Mouse (Mus musculus) brown adipose tissue, adult 24 weeks (tissue): ENCODE data around the gene 1700001C02Rik. TPM values are rescaled to one million over a fixed set of nuclear protein-coding genes. Genes with fewer than 3 reads are reported as not detected.

Experiments
- H3K27ac ChIP-seq: fragments of 200-500 bp; replicated peaks from 2 replicates; pipeline ENCODE4 v1.5.1; 2012; ENCODE audit warnings: low read depth, mild to moderate bottlenecking, low read length
- H3K4me1 ChIP-seq: fragments of 200-500 bp; 2 replicates; pipeline ENCODE4 v1.6.1; 2012; ENCODE audit warnings: low read length, mixed read lengths; ENCODE audit not compliant: control insufficient read depth, insufficient read depth, insufficient read length
- H3K4me3 ChIP-seq: fragments of 200-500 bp; 2 replicates; pipeline ENCODE4 v1.5.1; 2012; ENCODE audit warnings: low read depth, mild to moderate bottlenecking, low read length, moderate library complexity; ENCODE audit not compliant: insufficient read depth
- polyA plus RNA-seq: library from polyadenylated mRNA; stranded (reverse); fragments of >200 nt; gene quantifications from 2 replicates; pipeline ENCODE4 v1.2.4, GENCODE M21; 2012; ENCODE audit not compliant: missing spikeins, insufficient read depth, insufficient read length

1700001C02Rik gene
- not detected in 2 replicates for polyA plus RNA-seq

GRCm38 (mm10) chr5:30465861-30466260 is at the start of gene 1700001C02Rik:
Gene 1700001C02Rik (plus strand): TSS chr5:30466047.
- Histone ChIP-seq H3K4me3 (no peak within 1 kb of the TSS), H3K27ac (no peak within 1 kb of the TSS), H3K4me1 (no peaks in the 10 kb centered on the region)

GRCm38 (mm10) chr5:30416665-30417064 is 49.2 kb upstream of the 1700001C02Rik start:
- H3K4me1 ChIP-seq, result no peaks in the 10 kb centered on the region
- no peak overlapping the region for H3K27ac ChIP-seq
- no peak overlapping the region for H3K4me3 ChIP-seq

GRCm38 (mm10) chr5:30423121-30423520 is 42.7 kb upstream of the 1700001C02Rik start:
- no peak overlapping the region for H3K27ac ChIP-seq
- no peaks in the 10 kb centered on the region for H3K4me1 ChIP-seq
- H3K4me3 ChIP-seq, result no peak overlapping the region

- H3K4me1 ChIP-seq, result no peaks in the 10 kb centered on the region
- no peak overlapping the region for H3K27ac ChIP-seq
- H3K4me3 ChIP-seq, result no peak overlapping the region
Measured at GRCm38 (mm10) chr5:30423572-30424244, 42.1 kb upstream of the 1700001C02Rik start.

GRCm38 (mm10) chr5:30427406-30427805 is 38.4 kb upstream of the 1700001C02Rik start:
- no peak overlapping the region for H3K27ac ChIP-seq
- no peak overlapping the region for H3K4me3 ChIP-seq
- H3K4me1 ChIP-seq, result no peaks in the 10 kb centered on the region

GRCm38 (mm10) chr5:30438931-30439330 is 26.9 kb upstream of the 1700001C02Rik start:
- Histone ChIP-seq H3K27ac (no peak overlapping the region), H3K4me1 (no peaks in the 10 kb centered on the region), H3K4me3 (no peak overlapping the region)

GRCm38 (mm10) chr5:30440308-30440906 is 25.4 kb upstream of the 1700001C02Rik start:
- Histone ChIP-seq H3K4me3 (no peak overlapping the region), H3K4me1 (no peaks in the 10 kb centered on the region), H3K27ac (no peak overlapping the region)

- Histone ChIP-seq H3K4me3 (no peak overlapping the region), H3K4me1 (no peaks in the 10 kb centered on the region), H3K27ac (no peak overlapping the region)
Measured at GRCm38 (mm10) chr5:30442196-30442595, 23.7 kb upstream of the 1700001C02Rik start.

GRCm38 (mm10) chr5:30444327-30444895 is 21.4 kb upstream of the 1700001C02Rik start:
- Histone ChIP-seq H3K27ac (no peak overlapping the region), H3K4me1 (no peaks in the 10 kb centered on the region), H3K4me3 (no peak overlapping the region)

- Histone ChIP-seq H3K4me3 (no peak overlapping the region), H3K4me1 (no peaks in the 10 kb centered on the region), H3K27ac (no peak overlapping the region)
Measured at GRCm38 (mm10) chr5:30456056-30456455, 9.8 kb upstream of the 1700001C02Rik start.

- no peak overlapping the region for H3K4me3 ChIP-seq
- no peak overlapping the region for H3K27ac ChIP-seq
- H3K4me1 ChIP-seq, result no peaks in the 10 kb centered on the region
Measured at GRCm38 (mm10) chr5:30460155-30460554, 5.7 kb upstream of the 1700001C02Rik start.

- H3K4me1 ChIP-seq, result no peaks in the 10 kb centered on the region
- H3K27ac ChIP-seq, result no peak within 1 kb of the TSS
- no peak within 1 kb of the TSS for H3K4me3 ChIP-seq
Measured at GRCm38 (mm10) chr5:30461821-30462220, 4.0 kb upstream of the 1700001C02Rik start, which contains the start of gene Otof. Gene Otof (minus strand): TSS chr5:30461932.

GRCm38 (mm10) chr5:30466315-30466714 is 468 bp downstream of the 1700001C02Rik start:
- Histone ChIP-seq H3K4me3 (no peak overlapping the region), H3K4me1 (no peaks in the 10 kb centered on the region), H3K27ac (no peak overlapping the region)

GRCm38 (mm10) chr5:30470454-30470853 is 4.6 kb downstream of the 1700001C02Rik start:
- no peak overlapping the region for H3K4me3 ChIP-seq
- no peaks in the 10 kb centered on the region for H3K4me1 ChIP-seq
- H3K27ac ChIP-seq, result no peak overlapping the region

- H3K4me3 ChIP-seq, result no peak overlapping the region
- H3K27ac ChIP-seq, result no peak overlapping the region
Measured at GRCm38 (mm10) chr5:30472148-30472547, 6.3 kb downstream of the 1700001C02Rik start.

GRCm38 (mm10) chr5:30476534-30476933 is 10.7 kb downstream of the 1700001C02Rik start:
- Histone ChIP-seq H3K27ac (no peak overlapping the region), H3K4me1 (no peaks in the 10 kb centered on the region), H3K4me3 (no peak overlapping the region)

More at GRCm38 (mm10) chr5:30472148-30472547, 6.3 kb downstream of the 1700001C02Rik start:
- no peaks in the 10 kb centered on the region for H3K4me1 ChIP-seq
